Mouse (Mus musculus): ENCODE measurements around the gene Fignl2.

- TF ChIP-seq EP300 (IDR thresholded peaks at IDR 0.05; ENCODE audit: low read depth) (no peak), CTCF (IDR thresholded peaks at IDR 0.05; ENCODE audit: low read depth) (no peak)
Measured at GRCm38 (mm10) chr15:101059570-101060279, 18.6 kb downstream of the Fignl2 start.
